Mouse (Mus musculus) frontal cortex, postnatal 14 days (tissue): ENCODE data around the gene Lpp.

ENCODE experiments used
- DNase-seq, 2 experiments: peaks; one replicate each; pipeline ENCODE4 v3.0.0; 2022; ENCODE audit warnings: low spot score in 2 of 2

Lpp gene

GRCm38 (mm10) chr16:24558458-24558857, 165.2 kb downstream of the Lpp start:
- DNase-seq = no peak

- no peak for DNase-seq
Observed at GRCm38 (mm10) chr16:24559811-24560210, 166.5 kb downstream of the Lpp start.

GRCm38 (mm10) chr16:24560998-24561397, 167.7 kb downstream of the Lpp start:
- DNase-seq = no peak

GRCm38 (mm10) chr16:24561602-24562001, 168.3 kb downstream of the Lpp start:
- DNase-seq = no peak

GRCm38 (mm10) chr16:24565311-24565710, 172.0 kb downstream of the Lpp start:
- DNase-seq = no peak

- no peak for DNase-seq
Observed at GRCm38 (mm10) chr16:24566277-24566676, 173.0 kb downstream of the Lpp start.

GRCm38 (mm10) chr16:24567562-24567961, 174.3 kb downstream of the Lpp start:
- no peak for DNase-seq

- DNase-seq = no peak
Observed at GRCm38 (mm10) chr16:24568061-24568460, 174.8 kb downstream of the Lpp start.

- no peak for DNase-seq
Observed at GRCm38 (mm10) chr16:24569681-24570080, 176.4 kb downstream of the Lpp start.

- DNase-seq = no peak
Observed at GRCm38 (mm10) chr16:24576999-24577398, 183.7 kb downstream of the Lpp start.

GRCm38 (mm10) chr16:24577798-24578197, 184.5 kb downstream of the Lpp start:
- DNase-seq = no peak

GRCm38 (mm10) chr16:24582847-24583246, 189.5 kb downstream of the Lpp start:
- DNase-seq = no peak

- no peak for DNase-seq
Observed at GRCm38 (mm10) chr16:24593535-24593934, 200.2 kb downstream of the Lpp start.

GRCm38 (mm10) chr16:24594508-24594907, 201.2 kb downstream of the Lpp start:
- DNase-seq = no peak

- no peak for DNase-seq
Observed at GRCm38 (mm10) chr16:24595493-24595892, 202.2 kb downstream of the Lpp start.

- DNase-seq = no peak
Observed at GRCm38 (mm10) chr16:24598567-24598966, 205.3 kb downstream of the Lpp start.

- no peak for DNase-seq
Observed at GRCm38 (mm10) chr16:24599766-24600165, 206.5 kb downstream of the Lpp start.

- DNase-seq = no peak
Observed at GRCm38 (mm10) chr16:24600260-24600948, 207.1 kb downstream of the Lpp start.

- DNase-seq = no peak
Observed at GRCm38 (mm10) chr16:24603342-24603741, 210.0 kb downstream of the Lpp start.

- DNase-seq = no peak
Observed at GRCm38 (mm10) chr16:24607896-24608457, 214.7 kb downstream of the Lpp start.

GRCm38 (mm10) chr16:24619458-24619857, 226.2 kb downstream of the Lpp start:
- DNase-seq = no peak

GRCm38 (mm10) chr16:24620021-24620420, 226.7 kb downstream of the Lpp start:
- no peak for DNase-seq
